Mouse (Mus musculus) ES-E14 (cell line): Measurements from ENCODE around the gene Prss57.

ENCODE experiments used
- HCFC1 ChIP-seq: IDR thresholded peaks from 2 replicates; pipeline ENCODE4 v1.6.1; 2012; ENCODE audit warnings: low read length, inconsistent platforms, borderline replicate concordance; ENCODE audit not compliant: insufficient read depth
- MAFK ChIP-seq: IDR thresholded peaks from 2 replicates; pipeline ENCODE4 v1.6.1; 2014; ENCODE audit warnings: mild to moderate bottlenecking, low read depth, low read length, inconsistent platforms; ENCODE audit not compliant: insufficient read depth
- ZC3H11A ChIP-seq: IDR thresholded peaks from 2 replicates; pipeline ENCODE4 v1.6.1; 2012; ENCODE audit warnings: low read depth, mild to moderate bottlenecking, inconsistent platforms, low read length, borderline replicate concordance

DNA sequence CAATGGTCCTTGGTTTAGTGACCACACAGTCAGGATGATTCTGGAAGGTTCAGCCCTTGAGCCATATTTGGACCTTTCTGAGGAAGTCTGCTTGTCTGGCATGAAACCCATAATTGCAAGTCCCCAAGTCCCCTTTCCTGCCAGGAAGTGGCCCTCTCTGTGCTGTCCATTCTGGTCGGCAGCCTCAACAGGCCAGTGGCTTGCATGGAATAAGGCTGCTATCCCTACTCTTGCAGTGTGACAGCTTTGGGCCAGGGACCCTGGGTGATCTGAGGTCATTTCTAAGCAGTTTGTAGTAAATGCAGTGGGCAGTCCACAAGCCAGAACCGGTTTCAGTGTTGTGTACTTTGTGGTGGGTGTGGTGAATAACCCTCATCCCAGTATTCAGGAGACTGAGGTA, 47.4 kb upstream of the Prss57 start:
- no peak for TF ChIP-seq MAFK
- TF ChIP-seq HCFC1: no peak
- TF ChIP-seq ZC3H11A: no peak
